Mouse (Mus musculus) bone marrow, adult 2 months (tissue): ENCODE measurements around the gene Grik4.

Source experiments
- CTCF ChIP-seq: fragments of 200-500 bp; IDR thresholded peaks from 2 replicates; pipeline ENCODE4 v1.5.1; 2011; ENCODE audit warnings: low read length, control low read depth; ENCODE audit not compliant: control insufficient read depth, insufficient read depth
- POLR2A ChIP-seq: fragments of 200-500 bp; IDR thresholded peaks from 2 replicates; pipeline ENCODE4 v1.6.1; 2011; ENCODE audit warnings: low read depth, mild to moderate bottlenecking, control low read depth, low read length, borderline replicate concordance; ENCODE audit not compliant: control insufficient read depth

DNA sequence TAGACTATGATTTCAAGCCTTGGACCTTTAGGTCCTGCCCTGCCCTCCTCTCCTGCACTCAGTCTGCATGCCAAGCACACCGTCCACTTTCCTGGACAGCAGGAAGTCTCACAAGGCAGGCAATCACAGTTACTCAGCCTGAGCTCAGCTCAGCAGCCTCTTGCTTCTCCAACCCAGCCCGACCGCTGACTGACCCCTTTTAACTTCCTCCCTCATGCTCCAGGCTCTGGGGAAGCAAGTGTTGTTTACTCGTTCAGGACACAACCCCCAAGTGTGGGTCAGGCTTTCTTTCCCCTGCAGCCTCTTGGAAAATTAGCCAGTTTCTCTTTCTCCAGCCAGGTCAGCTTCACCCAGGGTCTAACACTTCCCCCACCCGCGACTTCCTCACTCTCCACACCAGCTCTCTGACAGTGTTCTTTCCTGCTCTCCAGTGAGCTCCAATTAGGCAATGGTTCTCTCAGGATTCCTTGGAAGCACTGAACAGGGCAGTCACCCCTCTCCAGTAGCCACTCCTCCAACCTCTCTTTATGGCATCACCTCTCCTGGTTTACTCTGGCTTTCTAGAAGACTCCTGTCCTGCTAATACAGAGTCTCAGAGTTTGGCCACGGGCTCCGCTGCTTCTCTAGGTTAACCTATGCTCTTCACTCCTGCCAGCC lies 35.5 kb downstream of the Grik4 start:
- TF ChIP-seq POLR2A = no peak
- TF ChIP-seq CTCF = no peak
